Mouse (Mus musculus): ENCODE measurements around the gene Phf24.

GRCm38 (mm10) chr4:42945043-42945442 lies 28.6 kb downstream of the Phf24 start:
- no peak for TF ChIP-seq CTCF (IDR thresholded peaks at IDR 0.05 in 2 of 3, conservative IDR thresholded peaks at IDR 0.05 in 1 of 3; ENCODE audit: control insufficient read depth in 1 of 3, insufficient read depth in 1 of 3, low read depth in 2 of 3, low read length in 3 of 3, poor library complexity in 1 of 3, severe bottlenecking in 1 of 3)
- TF ChIP-seq MEF2A (IDR thresholded peaks at IDR 0.05; ENCODE audit: extremely low read depth, insufficient replicate concordance, low read depth, low read length, poor library complexity, severe bottlenecking), result no peak
- no peak for TF ChIP-seq KAT2A (conservative IDR thresholded peaks at IDR 0.05; ENCODE audit: low read depth, low read length)
- TF ChIP-seq MAX (IDR thresholded peaks at IDR 0.05; ENCODE audit: low read length), result no peak
- TF ChIP-seq POLR2A (IDR thresholded peaks at IDR 0.05; ENCODE audit: control insufficient read depth in 1 of 2, insufficient read depth in 1 of 2, low read depth in 1 of 2, low read length in 2 of 2, poor library complexity in 1 of 2), result no peak
- TF ChIP-seq ZC3H11A (IDR thresholded peaks at IDR 0.05; ENCODE audit: low read depth, low read length), result no peak
- TF ChIP-seq BHLHE40 (IDR thresholded peaks at IDR 0.05; ENCODE audit: borderline replicate concordance, low read depth, low read length), result no peak
- TF ChIP-seq SMC3 (IDR thresholded peaks at IDR 0.05; ENCODE audit: low read depth, low read length), result no peak
- TF ChIP-seq E2F4 (IDR thresholded peaks at IDR 0.05; ENCODE audit: borderline replicate concordance, low read depth, low read length), result no peak

Measured in MEL (cell line).